Mouse (Mus musculus) hindbrain, embryonic 10.5 days (tissue): ENCODE measurements around the gene Rreb1. TPM values are rescaled to one million over a fixed set of nuclear protein-coding genes. Genes with fewer than 3 reads are reported as not detected.

Source experiments
- DNase-seq: peaks from one replicate; pipeline ENCODE4 v3.0.0-alpha.2; 2017; ENCODE audit warnings: low spot score
- H3K27ac ChIP-seq: fragments of 300-500 bp; sonication (generic); 2 replicates; pipeline ENCODE4 v1.5.1; 2016; ENCODE audit warnings: mild to moderate bottlenecking, moderate library complexity
- H3K27me3 ChIP-seq: fragments of 300-500 bp; sonication (generic); 2 replicates; pipeline ENCODE4 v1.6.1; 2016; ENCODE audit warnings: mild to moderate bottlenecking; ENCODE audit not compliant: poor library complexity, insufficient read depth, severe bottlenecking
- H3K36me3 ChIP-seq: fragments of 300-500 bp; sonication (generic); 2 replicates; pipeline ENCODE4 v1.6.1; 2016; ENCODE audit warnings: mild to moderate bottlenecking, moderate library complexity
- H3K4me1 ChIP-seq: fragments of 300-500 bp; sonication (generic); replicated peaks from 2 replicates; pipeline ENCODE4 v1.6.1; 2016; ENCODE audit warnings: mild to moderate bottlenecking
- H3K4me3 ChIP-seq: fragments of 300-500 bp; sonication (generic); 2 replicates; pipeline ENCODE4 v1.5.1; 2016; ENCODE audit warnings: mild to moderate bottlenecking, moderate library complexity
- H3K9me3 ChIP-seq: fragments of 300-500 bp; sonication (generic); 2 replicates; pipeline ENCODE4 v1.6.1; 2016; ENCODE audit warnings: mild to moderate bottlenecking, moderate library complexity
- WGBS: fragments of 180-500 bp; shearing (Covaris S2); methylation state at CpG from one replicate; pipeline ENCODE4 v1.1.7; 2016; 5-methylcytosine and 5-hydroxymethylcytosine counted together
- polyA plus RNA-seq: library from polyadenylated mRNA; unstranded; fragments of >200 nt; fragmentation: Nextera tagmentation; extraction: Ambion mirVana; gene quantifications from 2 replicates; pipeline ENCODE4 v1.2.1, GENCODE M21; 2016

Rreb1 gene
- 6.5 and 7.7 TPM in 2 replicates for polyA plus RNA-seq

DNA sequence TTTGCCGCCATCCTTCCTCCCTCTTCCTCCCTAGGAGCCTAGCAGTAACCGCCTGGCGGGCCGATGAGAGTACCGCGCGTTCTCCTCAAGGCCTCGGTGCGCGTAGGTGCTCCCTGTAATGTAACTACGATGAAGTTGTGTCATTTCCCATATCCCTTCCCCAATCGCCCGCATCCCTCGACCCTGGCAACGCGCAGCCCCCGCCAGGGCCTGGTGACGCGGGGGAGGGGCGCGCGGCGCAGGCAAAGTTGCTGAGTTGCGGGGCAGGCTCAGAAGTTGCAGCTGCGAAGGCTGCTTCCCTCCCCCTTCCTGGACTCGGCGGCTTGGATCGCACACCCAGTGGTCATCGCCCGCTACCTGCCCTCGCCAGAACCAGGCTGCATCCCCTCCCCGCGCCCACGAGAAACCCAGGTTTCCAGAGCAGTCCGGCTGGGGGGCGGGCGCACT lies at the start of gene Rreb1:
Gene Rreb1 (plus strand): TSS at position 254 of the 447 bp plus-strand sequence.
- under 1% methylated on average over 37 of the region's 37 CpGs for WGBS
- H3K27me3 ChIP-seq, result peaks cover 51% of the 10 kb centered on the region

GRCm38 (mm10) chr13:37728551-37728950 lies 49.6 kb upstream of the Rreb1 start:
- WGBS, result 89% methylated on average over 7 of the region's 7 CpGs
- H3K9me3 ChIP-seq, result no peaks in the 10 kb centered on the region
- no peaks in the 10 kb centered on the region for H3K36me3 ChIP-seq
- H3K27ac ChIP-seq, result no peak overlapping the region
- no peaks in the 10 kb centered on the region for H3K27me3 ChIP-seq
- H3K4me3 ChIP-seq, result no peak overlapping the region
- DNase-seq, result no peak
- H3K4me1 ChIP-seq, result no peaks in the 10 kb centered on the region

More for the DNA sequence above, at the start of gene Rreb1:
- peaks cover 24% of the 10 kb centered on the region for H3K4me1 ChIP-seq
- no peaks in the 10 kb centered on the region for H3K9me3 ChIP-seq
- peak; percentile 59 for DNase-seq
- H3K36me3 ChIP-seq, result no peaks in the 10 kb centered on the region
- H3K27ac ChIP-seq, result peak within 1 kb of the TSS; percentile 84
- H3K4me3 ChIP-seq, result peak within 1 kb of the TSS; percentile 75

DNA sequence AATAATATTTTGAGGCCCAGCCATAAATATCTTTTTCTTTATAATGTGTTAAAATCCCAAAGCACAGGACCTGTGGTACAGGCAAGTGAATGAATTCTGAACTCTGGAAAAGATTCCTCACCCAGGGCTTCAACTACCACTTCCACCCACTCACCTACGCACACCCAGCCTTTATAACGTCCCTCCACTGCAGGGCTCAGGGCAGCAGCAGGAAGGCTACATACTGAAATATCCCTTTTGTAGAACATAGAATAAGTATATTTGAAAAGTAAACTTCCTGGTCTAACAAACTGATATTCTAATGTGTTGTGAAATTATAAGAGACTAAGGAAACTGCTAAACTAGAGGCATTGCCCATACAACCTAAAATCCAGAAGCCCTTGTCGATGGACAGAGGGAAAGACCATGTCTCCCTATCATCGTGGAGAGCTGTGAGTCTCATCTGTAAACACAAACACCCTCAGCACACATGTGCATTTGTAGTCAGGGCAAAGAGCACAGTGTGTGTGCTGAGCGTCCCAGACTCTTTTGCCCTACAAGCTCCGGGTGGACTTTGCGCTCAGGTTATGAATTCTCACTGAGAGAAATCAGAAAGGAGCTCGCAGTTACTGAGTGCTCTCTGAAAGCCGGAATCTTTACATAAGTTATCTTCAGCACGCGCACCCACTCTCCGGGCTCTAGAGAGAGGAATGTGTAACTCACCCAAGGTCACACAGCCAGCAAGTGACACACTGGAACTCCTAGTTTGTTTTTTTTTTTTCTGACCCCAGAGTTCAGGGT lies 46.1 kb upstream of the Rreb1 start:
- 79% methylated on average over 12 of the region's 12 CpGs for WGBS
- Histone ChIP-seq H3K4me1 (no peaks in the 10 kb centered on the region), H3K4me3 (no peak overlapping the region), H3K36me3 (no peaks in the 10 kb centered on the region), H3K27me3 (no peaks in the 10 kb centered on the region), H3K9me3 (no peaks in the 10 kb centered on the region), H3K27ac (no peak overlapping the region)
- no peak for DNase-seq

DNA sequence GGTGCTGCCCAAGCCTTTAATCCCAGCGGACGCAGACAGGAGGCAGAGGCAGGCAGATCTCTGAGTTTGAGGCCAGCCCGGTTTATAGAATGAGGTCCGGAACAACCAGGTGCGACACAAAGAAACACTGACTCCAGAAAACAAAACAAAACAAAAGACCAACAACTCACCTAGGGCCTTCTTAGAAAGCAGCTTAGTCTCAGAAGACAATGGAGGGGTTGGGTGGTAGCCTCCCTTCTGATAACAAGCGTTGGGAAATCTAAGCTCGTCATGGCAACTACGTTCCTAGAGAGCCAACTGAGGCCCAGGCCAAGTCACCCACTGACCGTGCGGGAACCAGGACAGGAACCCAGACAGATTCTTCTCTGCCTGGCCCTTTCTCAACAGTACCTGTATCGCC lies 43.7 kb upstream of the Rreb1 start:
- Histone ChIP-seq H3K27ac (no peak overlapping the region), H3K4me3 (no peak overlapping the region), H3K27me3 (no peaks in the 10 kb centered on the region), H3K9me3 (no peaks in the 10 kb centered on the region), H3K36me3 (no peaks in the 10 kb centered on the region), H3K4me1 (no peaks in the 10 kb centered on the region)
- 91% methylated on average over 11 of the region's 11 CpGs for WGBS
- no peak for DNase-seq

- Histone ChIP-seq H3K36me3 (no peaks in the 10 kb centered on the region), H3K4me3 (no peak overlapping the region), H3K4me1 (no peaks in the 10 kb centered on the region), H3K27ac (no peak overlapping the region), H3K27me3 (no peaks in the 10 kb centered on the region), H3K9me3 (no peaks in the 10 kb centered on the region)
- 87% methylated on average over 5 of the region's 5 CpGs for WGBS
- DNase-seq, result no peak
Observed at GRCm38 (mm10) chr13:37740111-37740510, 38.1 kb upstream of the Rreb1 start.

DNA sequence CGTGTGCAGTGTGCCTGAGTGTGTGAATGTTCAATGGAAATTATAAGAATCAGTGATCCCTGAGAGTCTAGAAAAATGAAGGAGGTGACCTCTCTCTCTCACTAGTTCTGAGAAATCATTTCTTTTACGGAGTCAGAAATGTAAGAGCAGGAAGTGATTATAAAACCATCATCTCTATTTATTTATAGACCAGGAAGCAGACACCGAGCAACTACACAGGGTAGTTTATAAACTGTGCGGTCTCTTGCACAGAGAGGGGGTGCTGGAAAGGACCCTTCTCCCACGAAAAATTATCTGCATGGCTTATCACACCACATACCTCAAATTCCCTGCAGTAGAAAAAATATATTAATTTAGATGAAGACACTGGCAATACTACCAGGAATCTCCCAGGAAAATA lies 37.4 kb upstream of the Rreb1 start:
- 80% methylated on average over 5 of the region's 5 CpGs for WGBS
- no peaks in the 10 kb centered on the region for H3K36me3 ChIP-seq

GRCm38 (mm10) chr13:37742248-37742647 lies 36.0 kb upstream of the Rreb1 start:
- Histone ChIP-seq H3K27me3 (no peaks in the 10 kb centered on the region), H3K27ac (no peak overlapping the region), H3K4me3 (no peak overlapping the region), H3K9me3 (no peaks in the 10 kb centered on the region), H3K4me1 (no peaks in the 10 kb centered on the region), H3K36me3 (no peaks in the 10 kb centered on the region)
- DNase-seq, result no peak
- WGBS, result 87% methylated on average over 4 of the region's 4 CpGs

More for the DNA sequence above, 37.4 kb upstream of the Rreb1 start:
- Histone ChIP-seq H3K4me3 (no peak overlapping the region), H3K27ac (no peak overlapping the region), H3K27me3 (no peaks in the 10 kb centered on the region), H3K4me1 (no peaks in the 10 kb centered on the region), H3K9me3 (no peaks in the 10 kb centered on the region)
- DNase-seq, result no peak

DNA sequence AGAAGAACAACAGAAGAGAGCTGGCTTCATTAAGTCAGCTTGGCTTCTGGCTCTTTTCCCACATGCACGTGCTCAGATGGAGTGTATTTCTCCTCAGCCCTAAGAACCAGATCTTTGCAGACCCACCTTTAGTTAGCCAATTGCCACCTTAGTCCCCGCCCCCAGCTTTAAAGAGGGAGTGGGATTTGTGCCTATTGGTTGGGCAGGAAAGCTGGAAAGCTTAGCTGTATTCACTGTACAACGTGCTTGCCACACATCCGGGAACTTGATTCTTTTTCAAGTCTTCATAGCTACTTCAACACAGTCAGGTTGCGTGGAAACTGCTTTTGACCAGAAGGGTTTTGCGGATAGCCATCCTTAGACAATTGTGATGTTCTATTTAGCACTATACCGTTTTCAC lies 30.7 kb upstream of the Rreb1 start:
- H3K4me3 ChIP-seq, result no peak overlapping the region
- H3K27me3 ChIP-seq, result peaks cover 4% of the 10 kb centered on the region
- H3K36me3 ChIP-seq, result no peaks in the 10 kb centered on the region
- 75% methylated on average over 7 of the region's 7 CpGs for WGBS
- H3K27ac ChIP-seq, result no peak overlapping the region
- H3K9me3 ChIP-seq, result no peaks in the 10 kb centered on the region
- peaks cover 23% of the 10 kb centered on the region for H3K4me1 ChIP-seq
- no peak for DNase-seq

DNA sequence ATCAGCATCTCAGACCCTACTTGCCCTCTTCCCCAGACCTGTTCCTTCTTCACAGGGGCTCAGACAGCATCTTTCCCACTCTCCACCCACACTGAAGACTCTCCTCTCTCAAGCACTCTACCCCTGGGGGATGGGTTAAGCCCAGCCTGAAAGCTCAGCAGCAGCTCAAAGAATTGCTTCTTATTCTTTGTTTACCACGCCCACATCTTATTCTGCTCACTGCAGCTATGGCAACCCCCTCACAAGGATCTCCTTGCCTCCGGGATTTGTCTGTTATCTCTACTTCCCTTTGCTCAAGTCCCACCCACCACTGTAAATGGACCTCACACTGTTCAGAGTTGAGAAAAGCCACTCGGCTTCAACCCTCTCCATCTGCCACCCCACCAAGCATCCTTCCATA lies 28.7 kb upstream of the Rreb1 start:
- H3K4me1 ChIP-seq, result peaks cover 23% of the 10 kb centered on the region
- H3K36me3 ChIP-seq, result no peaks in the 10 kb centered on the region
- H3K9me3 ChIP-seq, result no peaks in the 10 kb centered on the region
- no peak overlapping the region for H3K27ac ChIP-seq
- peak; percentile 9 for DNase-seq
- peaks cover 4% of the 10 kb centered on the region for H3K27me3 ChIP-seq
- 5% methylated on average over 3 of the region's 3 CpGs for WGBS
- no peak overlapping the region for H3K4me3 ChIP-seq

DNA sequence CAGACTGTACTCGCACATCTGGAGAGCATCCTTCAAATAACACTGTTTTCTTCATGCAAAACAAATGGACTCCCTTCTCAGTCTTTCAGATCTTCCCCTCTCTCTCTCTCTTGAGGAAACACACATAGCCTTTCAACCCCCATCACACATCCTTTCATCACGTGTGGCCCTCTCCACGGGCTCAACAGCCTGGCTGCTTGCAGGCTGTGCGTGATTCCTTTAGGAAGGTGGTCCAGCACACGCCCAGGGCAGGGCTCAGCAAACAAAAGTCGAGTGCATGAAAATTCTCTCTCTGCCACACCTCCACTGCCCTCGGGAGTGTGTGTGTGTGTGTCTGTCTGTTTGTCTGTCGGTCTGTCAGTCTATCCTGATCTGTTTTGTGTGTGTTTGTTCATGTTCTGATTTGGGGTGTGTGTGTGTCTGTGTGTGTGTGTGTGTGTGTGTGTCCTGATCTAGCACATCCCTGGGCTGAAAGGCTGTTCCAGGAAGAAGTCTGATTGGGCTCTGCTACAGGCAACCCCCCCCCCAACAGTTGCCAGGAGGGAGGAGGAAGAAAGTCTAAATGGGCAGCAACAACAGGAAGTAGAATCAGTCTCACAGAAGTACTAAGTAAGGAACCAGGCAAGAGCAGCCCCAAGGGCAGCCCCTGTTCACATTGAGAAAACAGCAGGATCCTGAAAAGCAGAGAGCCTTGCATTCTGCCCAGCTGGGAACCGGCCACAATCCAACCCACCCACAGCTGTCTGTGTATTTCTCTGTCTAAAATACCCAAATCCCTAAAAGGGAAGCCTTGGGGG lies 26.8 kb upstream of the Rreb1 start:
- 54% methylated on average over 9 of the region's 9 CpGs for WGBS
- DNase-seq, result no peak
- Histone ChIP-seq H3K4me1 (peaks cover 23% of the 10 kb centered on the region), H3K36me3 (no peaks in the 10 kb centered on the region), H3K27me3 (peaks cover 4% of the 10 kb centered on the region), H3K9me3 (no peaks in the 10 kb centered on the region), H3K4me3 (no peak overlapping the region), H3K27ac (no peak overlapping the region)

DNA sequence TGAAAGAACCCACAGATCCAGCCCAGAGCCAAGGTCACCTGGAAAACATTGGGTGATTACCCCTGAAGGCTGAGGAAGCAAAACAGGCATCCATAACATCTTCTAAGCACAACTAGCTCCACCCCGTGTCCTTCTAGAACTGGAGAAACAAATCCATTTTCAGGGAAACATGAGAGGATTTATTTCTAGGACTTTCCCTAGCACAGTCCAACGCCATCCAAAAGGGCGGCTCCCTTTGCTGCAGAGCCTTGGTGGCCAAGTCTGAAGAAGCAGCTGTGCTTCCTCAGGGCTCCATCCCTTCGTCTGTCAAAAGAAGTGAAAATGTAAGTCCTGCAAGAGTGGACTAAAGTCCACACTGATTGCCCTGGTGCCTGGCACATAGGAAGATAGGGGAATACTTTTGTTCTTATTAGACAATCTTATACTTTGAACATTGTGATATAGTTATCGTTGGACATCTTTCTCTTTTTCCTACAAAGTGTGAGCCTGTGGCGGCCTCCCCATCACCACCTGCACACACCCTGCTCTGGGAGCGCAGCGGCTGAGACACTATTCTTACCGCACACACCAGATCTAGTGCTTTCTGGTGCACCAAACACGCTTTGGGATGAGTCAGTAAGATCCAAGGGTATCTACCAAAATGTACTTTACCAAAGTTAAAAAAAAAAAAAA lies 18.7 kb upstream of the Rreb1 start:
- WGBS, result 83% methylated on average over 10 of the region's 10 CpGs

GRCm38 (mm10) chr13:37760013-37760342 lies 18.2 kb upstream of the Rreb1 start:
- H3K27me3 ChIP-seq, result peaks cover 36% of the 10 kb centered on the region
- 17% methylated on average over 3 of the region's 3 CpGs for WGBS

More for the DNA sequence above, 18.7 kb upstream of the Rreb1 start:
- peaks cover 20% of the 10 kb centered on the region for H3K4me1 ChIP-seq
- H3K27me3 ChIP-seq, result peaks cover 36% of the 10 kb centered on the region
- no peaks in the 10 kb centered on the region for H3K9me3 ChIP-seq
- no peak for DNase-seq
- H3K4me3 ChIP-seq, result no peak overlapping the region
- no peak overlapping the region for H3K27ac ChIP-seq
- H3K36me3 ChIP-seq, result no peaks in the 10 kb centered on the region

DNA sequence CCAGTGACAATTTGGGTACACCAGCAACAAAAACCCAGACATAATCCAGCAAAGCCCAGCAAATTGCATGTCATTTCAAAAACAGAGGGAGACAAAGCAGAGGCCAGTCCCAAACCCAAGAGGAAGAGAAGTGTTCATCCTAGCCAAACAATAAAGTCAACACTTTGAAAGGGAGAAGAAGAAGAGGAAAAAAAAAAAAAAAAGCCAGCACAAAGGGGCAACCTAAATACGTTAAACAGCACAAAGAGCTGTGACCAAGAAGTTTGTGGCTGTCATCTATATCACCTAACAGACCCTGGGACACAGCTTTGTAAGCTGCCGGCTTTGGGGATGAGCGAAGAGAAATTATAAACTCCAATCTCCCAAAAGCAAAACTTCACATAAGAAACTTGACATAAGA lies 17.8 kb upstream of the Rreb1 start:
- Histone ChIP-seq H3K9me3 (no peaks in the 10 kb centered on the region), H3K36me3 (no peaks in the 10 kb centered on the region), H3K4me1 (peaks cover 20% of the 10 kb centered on the region), H3K4me3 (no peak overlapping the region), H3K27me3 (peaks cover 36% of the 10 kb centered on the region), H3K27ac (no peak overlapping the region)
- WGBS, result 41% methylated on average over 3 of the region's 3 CpGs
- DNase-seq, result no peak

More at GRCm38 (mm10) chr13:37760013-37760342, 18.2 kb upstream of the Rreb1 start:
- H3K4me1 ChIP-seq, result peaks cover 20% of the 10 kb centered on the region
- H3K9me3 ChIP-seq, result no peaks in the 10 kb centered on the region
- no peaks in the 10 kb centered on the region for H3K36me3 ChIP-seq
- no peak overlapping the region for H3K4me3 ChIP-seq
- H3K27ac ChIP-seq, result no peak overlapping the region
- no peak for DNase-seq
